Mouse (Mus musculus) spleen, adult 2 months (tissue): ENCODE data around the gene Gmds.

Experiments
- CTCF ChIP-seq: fragments of 200-500 bp; IDR thresholded peaks from 2 replicates; pipeline ENCODE4 v1.5.1; 2011; ENCODE audit warnings: mild to moderate bottlenecking, inconsistent platforms; ENCODE audit not compliant: insufficient read depth, insufficient read length, insufficient replicate concordance; ENCODE audit errors: extremely low read depth
- POLR2A ChIP-seq: fragments of 200-500 bp; IDR thresholded peaks from 2 replicates; pipeline ENCODE4 v1.6.1; 2011; ENCODE audit warnings: low read depth, low read length, inconsistent platforms

DNA sequence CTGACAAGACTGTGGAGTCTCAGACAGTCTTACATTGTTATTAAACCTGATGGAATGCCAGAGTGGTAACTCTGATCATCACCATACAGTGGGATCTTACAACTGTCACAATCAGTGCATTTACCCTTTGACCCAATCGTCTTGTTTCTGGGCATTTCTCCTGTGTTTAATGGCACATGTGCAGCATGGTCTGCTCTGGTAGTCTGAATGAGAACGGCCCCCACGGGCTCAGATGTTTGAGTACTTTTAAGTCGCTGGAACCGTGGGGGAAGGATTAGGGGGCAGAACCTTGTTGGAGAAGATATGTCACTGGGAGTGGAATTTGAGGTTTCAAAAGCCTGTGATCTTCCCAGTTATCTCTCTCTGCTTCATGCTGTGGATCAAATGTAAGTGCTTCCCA, 565.7 kb downstream of the Gmds start:
- TF ChIP-seq CTCF (no peak), POLR2A (no peak)
